Mouse (Mus musculus) myocyte (in vitro differentiated cells): ENCODE measurements around the gene Hist1h2ag. TPM values are rescaled to one million over a fixed set of nuclear protein-coding genes. Genes with fewer than 3 reads are reported as not detected.
"Not testable (repeated sequence)": the region's sequence is repeated elsewhere in the genome, so short reads cannot be mapped to it uniquely, and the experiment has no call there.

Source experiments
- H3K27me3 ChIP-seq: one replicate; pipeline ENCODE4 v1.6.1; 2011; ENCODE audit not compliant: control insufficient read depth, insufficient read depth, insufficient read length
- H3K36me3 ChIP-seq: one replicate; pipeline ENCODE4 v1.6.1; 2011; ENCODE audit not compliant: control insufficient read depth, insufficient read depth
- H3K4me2 ChIP-seq: one replicate; pipeline ENCODE4 v1.6.1; 2011; ENCODE audit warnings: low read depth, control low read depth
- H3K4me3 ChIP-seq: one replicate; pipeline ENCODE4 v1.5.1; 2011; ENCODE audit warnings: mild to moderate bottlenecking, control low read depth, moderate library complexity
- H3K79me2 ChIP-seq: one replicate; pipeline ENCODE4 v1.6.1; 2011; ENCODE audit not compliant: control insufficient read depth, insufficient read depth
- H3ac ChIP-seq: one replicate; pipeline ENCODE4 v1.6.1; 2011; ENCODE audit not compliant: control insufficient read depth, insufficient read length
- CEBPB ChIP-seq: IDR thresholded peaks from 2 replicates; pipeline ENCODE4 v1.6.1; 2011; ENCODE audit warnings: mild to moderate bottlenecking, moderate library complexity; ENCODE audit not compliant: poor library complexity, insufficient read depth, severe bottlenecking
- E2F4 ChIP-seq: IDR thresholded peaks from one replicate; pipeline ENCODE4 v1.6.1; 2011; ENCODE audit warnings: mild to moderate bottlenecking, control low read depth, moderate library complexity; ENCODE audit not compliant: insufficient read depth
- MAX ChIP-seq: IDR thresholded peaks from one replicate; pipeline ENCODE4 v1.6.1; 2011; ENCODE audit warnings: low read depth, mild to moderate bottlenecking, control low read depth
- MYOD1 ChIP-seq, 3 experiments: IDR thresholded peaks; one replicate each; pipeline ENCODE4 v1.6.1; 2011; ENCODE audit warnings: control low read depth in 2 of 3, low read depth in 2 of 3, mild to moderate bottlenecking in 2 of 3, moderate library complexity in 1 of 3; ENCODE audit not compliant: insufficient read length in 2 of 3, control insufficient read depth in 1 of 3
- MYOG ChIP-seq, 3 experiments: IDR thresholded peaks; one replicate each; pipeline ENCODE4 v1.6.1; 2011; ENCODE audit warnings: control low read depth in 2 of 3, low read depth in 2 of 3, mild to moderate bottlenecking in 2 of 3; ENCODE audit not compliant: insufficient read length in 2 of 3, control insufficient read depth in 1 of 3, insufficient read depth in 1 of 3
- POLR2A ChIP-seq: IDR thresholded peaks from one replicate; pipeline ENCODE4 v1.6.1; 2011; ENCODE audit warnings: low read depth, mild to moderate bottlenecking, control low read depth, moderate library complexity; ENCODE audit not compliant: insufficient read length
- POLR2AphosphoS2 ChIP-seq: IDR thresholded peaks from one replicate; pipeline ENCODE4 v1.6.1; 2011; ENCODE audit warnings: low read depth, control low read depth; ENCODE audit not compliant: insufficient read length
- REST ChIP-seq: IDR thresholded peaks from one replicate; pipeline ENCODE4 v1.6.1; 2011; ENCODE audit warnings: mild to moderate bottlenecking, control low read depth, moderate library complexity; ENCODE audit not compliant: insufficient read depth, insufficient read length
- SRF ChIP-seq: IDR thresholded peaks from one replicate; pipeline ENCODE4 v1.6.1; 2011; ENCODE audit warnings: low read depth; ENCODE audit not compliant: control insufficient read depth, insufficient read length
- TCF12 ChIP-seq: IDR thresholded peaks from one replicate; pipeline ENCODE4 v1.6.1; 2011; ENCODE audit warnings: mild to moderate bottlenecking, control low read depth; ENCODE audit not compliant: poor library complexity, insufficient read depth, severe bottlenecking
- TCF3 ChIP-seq: IDR thresholded peaks from one replicate; pipeline ENCODE4 v1.6.1; 2011; ENCODE audit warnings: low read depth, control low read depth; ENCODE audit not compliant: insufficient read length
- USF1 ChIP-seq: IDR thresholded peaks from one replicate; pipeline ENCODE4 v1.6.1; 2011; ENCODE audit warnings: low read depth, mild to moderate bottlenecking, control low read depth, moderate library complexity
- polyA plus RNA-seq: library from polyadenylated mRNA; unstranded; fragments of >200 nt; fragmentation: generic; extraction: Trizol; gene quantifications from one replicate; pipeline ENCODE4 v1.2.1, GENCODE M21; 2012; ENCODE audit warnings: missing spikeins

Gene Hist1h2ag
- 4.1 TPM for polyA plus RNA-seq

DNA sequence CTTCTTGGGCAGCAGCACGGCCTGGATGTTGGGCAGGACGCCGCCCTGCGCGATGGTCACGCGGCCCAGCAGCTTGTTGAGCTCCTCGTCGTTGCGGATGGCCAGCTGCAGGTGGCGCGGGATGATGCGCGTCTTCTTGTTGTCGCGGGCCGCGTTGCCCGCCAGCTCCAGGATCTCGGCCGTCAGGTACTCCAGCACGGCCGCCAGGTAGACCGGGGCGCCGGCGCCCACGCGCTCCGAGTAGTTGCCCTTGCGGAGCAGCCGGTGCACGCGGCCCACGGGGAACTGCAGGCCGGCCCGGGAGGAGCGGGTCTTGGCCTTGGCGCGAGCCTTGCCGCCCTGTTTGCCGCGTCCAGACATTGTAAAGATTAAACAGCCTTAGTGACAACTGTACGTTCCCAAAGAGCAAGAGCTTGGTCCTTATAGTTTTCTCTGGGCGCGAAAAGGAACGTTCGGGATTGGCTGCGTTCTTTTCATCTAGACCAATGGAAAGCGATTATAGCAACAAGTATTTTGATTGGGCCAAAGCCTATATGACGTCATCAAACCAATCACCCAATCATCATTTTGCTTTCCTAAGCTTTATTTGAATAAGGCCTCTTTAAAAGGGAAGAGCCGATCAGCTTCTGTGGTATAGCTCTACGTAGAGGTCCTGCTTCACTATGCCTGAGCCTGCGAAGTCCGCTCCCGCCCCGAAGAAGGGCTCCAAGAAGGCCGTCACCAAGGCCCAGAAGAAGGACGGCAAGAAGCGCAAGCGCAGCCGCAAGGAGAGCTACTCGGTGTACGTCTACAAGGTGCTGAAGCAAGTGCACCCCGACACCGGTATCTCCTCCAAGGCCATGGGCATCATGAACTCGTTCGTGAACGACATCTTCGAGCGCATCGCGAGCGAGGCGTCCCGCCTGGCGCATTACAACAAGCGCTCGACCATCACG is at the start of gene Hist1h2ag, which contains the start of gene Hist1h2bj:
Gene Hist1h2ag (minus strand): TSS at position 377 of the 935 bp plus-strand sequence.
Gene Hist1h2bj (plus strand): TSS at position 647 of the 935 bp plus-strand sequence.
- not testable (repeated sequence) for H3K36me3 ChIP-seq, H3ac ChIP-seq, H3K79me2 ChIP-seq, H3K27me3 ChIP-seq
- Histone ChIP-seq H3K4me3 (peak within 1 kb of the TSS; percentile 28), H3K4me2 (peak within 1 kb of the TSS; percentile 76)
- peak; percentile 86 for TF ChIP-seq POLR2AphosphoS2
- peak; percentile 95 for TF ChIP-seq E2F4
- TF ChIP-seq POLR2A: peak; percentile 85

DNA sequence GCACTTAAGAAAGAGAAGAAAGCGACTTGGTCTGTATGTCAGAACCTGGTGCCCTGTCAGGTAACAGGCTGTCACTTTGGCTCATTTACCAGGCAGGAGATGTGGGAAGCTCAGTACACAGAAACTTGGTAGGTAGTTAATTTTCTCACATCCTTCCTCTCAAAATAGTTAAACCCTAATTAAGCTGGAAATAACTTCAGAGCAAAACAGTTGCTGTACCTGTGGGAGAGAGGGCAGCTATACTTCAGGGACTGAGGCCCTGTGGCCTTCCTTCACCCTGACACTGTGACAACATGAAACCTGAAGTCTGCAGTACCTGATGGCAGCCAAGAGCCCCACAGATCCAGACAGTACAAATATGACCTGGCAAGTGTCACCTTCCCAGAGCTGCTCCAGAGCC is 41.4 kb upstream of the Hist1h2ag start, which contains the start of gene Vmn1r188:
Gene Vmn1r188 (plus strand): TSS at position 301 of the 400 bp plus-strand sequence.
- H3K79me2 ChIP-seq, H3K4me2 ChIP-seq, H3K4me3 ChIP-seq, H3K27me3 ChIP-seq, H3K36me3 ChIP-seq, H3ac ChIP-seq: not testable (repeated sequence)

- Histone ChIP-seq H3K4me3 (no peak overlapping the region), H3ac (no peak overlapping the region), H3K79me2 (no peaks in the 10 kb centered on the region), H3K27me3 (no peaks in the 10 kb centered on the region), H3K4me2 (no peak overlapping the region), H3K36me3 (no peaks in the 10 kb centered on the region)
- TF ChIP-seq MYOD1 (IDR thresholded peaks at IDR 0.05; ENCODE audit: control insufficient read depth in 1 of 3, insufficient read length in 2 of 3, low read depth in 2 of 3) (no peak), POLR2AphosphoS2 (no peak), POLR2A (no peak), CEBPB (no peak)
Measured at GRCm38 (mm10) chr13:22063468-22063867, 20.7 kb upstream of the Hist1h2ag start.

DNA sequence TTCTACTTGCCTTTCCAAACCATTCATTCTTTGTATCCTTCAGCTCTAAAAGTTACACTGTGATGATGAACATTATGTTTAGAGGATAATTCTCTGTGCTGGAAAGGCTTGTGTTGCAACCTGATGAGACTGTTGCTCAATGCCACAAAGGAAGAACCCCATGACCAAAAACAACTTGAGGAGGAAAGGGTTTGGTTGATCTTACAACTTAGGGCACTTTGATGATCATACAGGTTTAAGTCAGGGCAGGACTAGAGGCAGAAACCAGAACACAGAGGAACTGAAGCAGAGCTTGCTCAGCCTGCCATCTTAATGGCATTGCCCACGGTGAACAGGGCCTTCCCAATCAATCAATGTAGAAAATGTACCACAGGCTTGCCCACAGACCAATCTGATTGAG is 18.7 kb upstream of the Hist1h2ag start:
- Histone ChIP-seq H3K36me3 (no peaks in the 10 kb centered on the region), H3ac (no peak overlapping the region), H3K4me2 (no peak overlapping the region), H3K4me3 (no peak overlapping the region), H3K79me2 (no peaks in the 10 kb centered on the region), H3K27me3 (no peaks in the 10 kb centered on the region)
- TF ChIP-seq POLR2A (no peak), CEBPB (no peak), REST (no peak), MAX (no peak), TCF12 (no peak)

DNA sequence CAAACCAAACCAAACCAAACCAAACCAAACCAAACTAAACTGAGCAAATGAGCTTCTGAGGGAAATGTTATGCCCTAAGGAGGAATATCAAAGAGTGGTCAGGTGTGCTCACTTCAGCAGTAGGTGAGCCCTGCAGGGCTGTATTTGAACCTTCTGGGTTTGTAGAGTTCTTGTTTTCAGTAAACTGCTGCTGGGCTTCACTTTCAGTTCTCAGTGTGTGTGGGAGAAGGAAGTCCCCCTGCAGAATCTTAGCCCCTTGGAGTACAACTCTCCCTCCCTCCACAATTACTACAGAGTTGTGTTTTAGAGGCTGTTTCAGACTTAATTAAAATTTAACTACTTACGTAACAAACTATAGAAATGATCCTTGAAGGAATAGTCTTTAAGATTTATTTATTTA is 11.0 kb upstream of the Hist1h2ag start:
- TF ChIP-seq MYOD1 (IDR thresholded peaks at IDR 0.05; ENCODE audit: control insufficient read depth in 1 of 3, insufficient read length in 2 of 3, low read depth in 2 of 3) (no peak), SRF (no peak), E2F4 (no peak), CEBPB (no peak), MYOG (IDR thresholded peaks at IDR 0.05; ENCODE audit: control insufficient read depth in 1 of 3, insufficient read depth in 1 of 3, insufficient read length in 2 of 3, low read depth in 2 of 3) (no peak), POLR2AphosphoS2 (no peak), POLR2A (no peak), TCF3 (no peak), MAX (no peak), REST (no peak), USF1 (no peak), TCF12 (no peak)

DNA sequence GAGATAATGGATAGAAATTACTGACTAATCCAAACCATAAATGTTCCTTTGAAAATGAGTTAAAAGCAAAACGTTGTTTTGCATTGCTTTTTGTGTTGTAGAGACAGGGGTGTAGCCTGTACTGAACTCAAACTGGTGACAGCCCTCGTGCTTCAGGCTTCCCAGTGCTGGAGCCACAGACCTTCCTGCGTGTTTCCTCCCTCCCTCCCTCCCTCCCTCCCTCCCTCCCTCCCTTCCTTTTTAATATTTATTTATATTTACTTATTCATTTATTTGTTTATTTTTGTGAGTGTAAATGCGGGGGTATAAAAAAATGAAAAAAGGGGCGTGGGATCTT is 8.7 kb upstream of the Hist1h2ag start:
- Histone ChIP-seq H3K4me3 (peak overlapping the region; percentile 30), H3K27me3 (no peaks in the 10 kb centered on the region), H3K4me2 (peak overlapping the region; percentile 67), H3K36me3 (no peaks in the 10 kb centered on the region), H3ac (peak overlapping the region; percentile 2), H3K79me2 (no peaks in the 10 kb centered on the region)
- TF ChIP-seq MYOD1 (IDR thresholded peaks at IDR 0.05; ENCODE audit: control insufficient read depth in 1 of 3, insufficient read length in 2 of 3, low read depth in 2 of 3): no peak
- no peak for TF ChIP-seq TCF12

More for the DNA sequence above, 11.0 kb upstream of the Hist1h2ag start:
- Histone ChIP-seq H3K36me3 (no peaks in the 10 kb centered on the region), H3K79me2 (no peaks in the 10 kb centered on the region), H3K27me3 (no peaks in the 10 kb centered on the region), H3K4me2 (no peak overlapping the region), H3K4me3 (no peak overlapping the region), H3ac (no peak overlapping the region)
